In genomic region chr7:6913439-6914380, GRCm38 (mm10) we compare ENCODE assay signal across 8 mouse cellular contexts.
DNase-seq lines count a peak whose midpoint lies in the region; ATAC-seq and TF ChIP-seq lines count a peak whose summit lies in the region.

No protein-coding gene starts in this region.

- 0 out of 2 replicates have a peak, but pooled peaks cover 12% of the 10 kb centered on the region for H3K4me1 ChIP-seq in heart, postnatal 0 days (ENCODE audit: control insufficient read depth, insufficient read depth)
- peaks cover 33% of the 10 kb centered on the region for H3K4me1 ChIP-seq in limb, embryonic 14.5 days (ENCODE audit: control insufficient read depth, insufficient read depth, low read length)

- no peak for TF ChIP-seq EP300 in heart, postnatal 0 days (IDR thresholded peaks at IDR 0.05; ENCODE audit: low read depth)

- H3K9me3 ChIP-seq in heart, postnatal 0 days (replicated peaks; ENCODE audit: control insufficient read depth, low read length), result no peaks in the 10 kb centered on the region
- H3K9me3 ChIP-seq in limb, embryonic 14.5 days (ENCODE audit: control insufficient read depth, low read length), result no peaks in the 10 kb centered on the region

- 10% methylated on average over 30 of the region's 30 CpGs for WGBS in heart, postnatal 0 days
- 7% methylated on average over 30 of the region's 30 CpGs for WGBS in limb, embryonic 14.5 days

- peak; percentile 19 for DNase-seq in adrenal gland, postnatal 14 days
- no peak for DNase-seq in adrenal gland, adult 8-10 months
- peak; percentile 62 for DNase-seq in embryo, embryonic 11.5 days (ENCODE audit: low read depth, low spot score)
- peak; percentile 49 for DNase-seq in heart, postnatal 0 days (ENCODE audit: low spot score)
- peak; percentile 90 for DNase-seq in limb, embryonic 14.5 days (ENCODE audit: low spot score)
- DNase-seq in retina, embryonic 14.5 days (ENCODE audit: low spot score), result peak; percentile 67
- no peak for DNase-seq in cerebellum, postnatal 25 days
- DNase-seq in thymus, adult 18-20 months, result no peak

- H3K36me3 ChIP-seq in heart, postnatal 0 days (replicated peaks; ENCODE audit: control insufficient read depth, insufficient read depth, low read length), result no peaks in the 10 kb centered on the region
- no peaks in the 10 kb centered on the region for H3K36me3 ChIP-seq in limb, embryonic 14.5 days (ENCODE audit: control insufficient read depth, insufficient read depth, low read length)

- no peaks in the 10 kb centered on the region for H3K27me3 ChIP-seq in heart, postnatal 0 days (ENCODE audit: control insufficient read depth, insufficient read depth, low read length)
- H3K27me3 ChIP-seq in limb, embryonic 14.5 days (ENCODE audit: control insufficient read depth, insufficient read depth, low read length), result no peaks in the 10 kb centered on the region

- peak overlapping the region; percentile 69 for H3K27ac ChIP-seq in heart, postnatal 0 days (ENCODE audit: low read depth)
- peak overlapping the region; percentile 79 for H3K27ac ChIP-seq in limb, embryonic 14.5 days (replicated peaks; ENCODE audit: low read depth, low read length)

- peak; percentile 76 for ATAC-seq in heart, postnatal 0 days (ENCODE audit: insufficient read depth, low read depth)
- peak; percentile 86 for ATAC-seq in limb, embryonic 14.5 days (ENCODE audit: low FRiP score, low read depth)

- TF ChIP-seq CTCF in heart, postnatal 0 days (IDR thresholded peaks at IDR 0.05; ENCODE audit: low read depth), result no peak

- H3K9ac ChIP-seq in heart, postnatal 0 days (replicated peaks; ENCODE audit: low read depth, low read length), result peak overlapping the region; percentile 75
- peak overlapping the region; percentile 51 for H3K9ac ChIP-seq in limb, embryonic 14.5 days (ENCODE audit: low read depth, low read length, severe bottlenecking)

- no peak for TF ChIP-seq POLR2A in limb, embryonic 14.5 days (IDR thresholded peaks at IDR 0.05; ENCODE audit: borderline replicate concordance, extremely low read depth, insufficient read depth, insufficient read length)

- H3K4me3 ChIP-seq in heart, postnatal 0 days (ENCODE audit: low read depth, low read length), result peak overlapping the region; percentile 48
- peak overlapping the region; percentile 27 for H3K4me3 ChIP-seq in limb, embryonic 14.5 days (replicated peaks; ENCODE audit: low read length)

- peak overlapping the region; percentile 88 for H3K4me2 ChIP-seq in heart, postnatal 0 days (ENCODE audit: low read depth, low read length)
- peak overlapping the region; percentile 56 for H3K4me2 ChIP-seq in limb, embryonic 14.5 days (replicated peaks; ENCODE audit: low read depth, low read length, severe bottlenecking)

Comparison
In these comparisons a context has a peak if more than half of its experiments do, and no peak if none do; other contexts are left out.
1. DNase-seq: peak in adrenal gland, postnatal 14 days (single experiment), embryo, embryonic 11.5 days (single experiment), heart, postnatal 0 days (single experiment), limb, embryonic 14.5 days (single experiment) and retina, embryonic 14.5 days (single experiment); none in adrenal gland, adult 8-10 months (single experiment), cerebellum, postnatal 25 days (0 of 2) and thymus, adult 18-20 months (0 of 2).